Mouse (Mus musculus): ENCODE measurements at regions not wholly inside any gene's neighbourhood (a gene's known extent, or its start where the extent isn't known, plus 50 kb on each side); places are given as distances from the start of the nearest gene placed in this dataset.

GRCm38 (mm10) chr12:110380831-110381750 is 65.8 kb upstream of the Ppp2r5c start:
- TF ChIP-seq CTCF (IDR thresholded peaks at IDR 0.05; ENCODE audit: borderline replicate concordance, control insufficient read depth, extremely low read depth, insufficient read depth, low read length, poor library complexity) (no peak), POLR2A (IDR thresholded peaks at IDR 0.05; ENCODE audit: control insufficient read depth, extremely low read depth, insufficient read depth, low read length, poor library complexity) (no peak)
